Mouse (Mus musculus): ENCODE measurements at regions not wholly inside any gene's neighbourhood (a gene's known extent, or its start where the extent isn't known, plus 50 kb on each side); places are given as distances from the start of the nearest gene placed in this dataset.

GRCm38 (mm10) chr15:27328441-27328840 lies 138.0 kb upstream of the Ank start:
- Histone ChIP-seq H3K4me3 (ENCODE audit: low read length) (no peak overlapping the region), H3K27me3 (replicated peaks; ENCODE audit: control insufficient read depth, insufficient read depth, low read length) (no peaks in the 10 kb centered on the region), H3K9me3 (ENCODE audit: control insufficient read depth, low read length) (no peaks in the 10 kb centered on the region), H3K4me2 (ENCODE audit: low read depth, low read length) (no peak overlapping the region), H3K27ac (ENCODE audit: low read length) (no peak overlapping the region), H3K36me3 (ENCODE audit: control insufficient read depth, insufficient read depth, low read length) (no peaks in the 10 kb centered on the region), H3K9ac (ENCODE audit: low read depth, low read length) (no peak overlapping the region), H3K4me1 (ENCODE audit: control insufficient read depth, insufficient read depth, low read length) (no peaks in the 10 kb centered on the region)
- no peak for ATAC-seq
- WGBS: 90% methylated on average over 2 of the region's 2 CpGs

DNA sequence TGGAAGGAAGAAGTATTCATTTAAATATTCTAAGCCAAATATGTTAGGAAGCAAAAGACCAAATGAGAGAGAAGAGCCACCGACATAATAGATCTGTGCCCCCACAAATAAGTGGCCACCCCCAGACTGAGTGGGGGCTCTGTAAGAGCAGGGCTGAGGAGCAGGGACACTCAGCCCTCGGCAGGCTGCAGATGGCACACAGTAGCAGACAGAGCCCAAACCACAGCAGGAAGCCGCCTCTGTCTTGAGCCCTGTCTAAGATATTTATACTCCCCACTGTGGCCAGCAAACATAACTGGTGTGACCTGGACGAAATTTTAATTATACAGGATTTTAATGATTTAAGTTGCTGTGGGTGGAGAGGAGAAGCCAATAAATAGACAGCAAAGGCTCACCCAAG lies 126.4 kb upstream of the Ank start:
- no peak for ATAC-seq
- H3K9me3 ChIP-seq (ENCODE audit: control insufficient read depth, low read length): no peaks in the 10 kb centered on the region
- H3K27me3 ChIP-seq (replicated peaks; ENCODE audit: control insufficient read depth, insufficient read depth, low read length): no peaks in the 10 kb centered on the region
- no peaks in the 10 kb centered on the region for H3K4me1 ChIP-seq (ENCODE audit: control insufficient read depth, insufficient read depth, low read length)
- 61% methylated on average over 4 of the region's 4 CpGs for WGBS
- H3K4me2 ChIP-seq (ENCODE audit: low read depth, low read length): no peak overlapping the region
- H3K9ac ChIP-seq (ENCODE audit: low read depth, low read length): no peak overlapping the region
- no peak overlapping the region for H3K4me3 ChIP-seq (ENCODE audit: low read length)
- H3K27ac ChIP-seq (ENCODE audit: low read length): no peak overlapping the region
- H3K36me3 ChIP-seq (ENCODE audit: control insufficient read depth, insufficient read depth, low read length): no peaks in the 10 kb centered on the region

DNA sequence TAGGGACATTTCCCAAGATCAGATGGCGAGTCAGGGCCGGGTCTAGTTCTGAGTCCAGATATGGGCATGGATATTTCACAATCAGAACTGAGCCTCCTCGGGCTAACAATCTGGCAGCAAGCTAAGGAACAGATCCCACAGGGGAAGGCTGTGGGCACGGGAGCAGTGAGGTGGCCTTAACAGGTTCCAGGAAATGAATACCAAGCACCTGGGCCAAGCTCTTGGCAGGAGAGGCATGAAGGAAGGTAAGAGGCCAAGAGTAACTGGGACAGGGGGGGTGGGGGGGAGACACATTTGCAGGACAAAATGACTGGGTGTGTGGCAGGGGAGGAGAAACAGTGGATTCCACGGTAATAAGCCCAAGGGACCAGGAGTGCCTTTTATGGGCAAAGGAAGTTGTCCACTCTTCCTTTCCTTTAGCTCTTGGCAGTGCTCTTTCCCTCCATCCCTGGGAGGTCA lies 124.9 kb upstream of the Ank start:
- 73% methylated on average over 5 of the region's 5 CpGs for WGBS
- Histone ChIP-seq H3K27me3 (replicated peaks; ENCODE audit: control insufficient read depth, insufficient read depth, low read length) (no peaks in the 10 kb centered on the region), H3K4me1 (ENCODE audit: control insufficient read depth, insufficient read depth, low read length) (no peaks in the 10 kb centered on the region), H3K4me2 (ENCODE audit: low read depth, low read length) (no peak overlapping the region), H3K4me3 (ENCODE audit: low read length) (no peak overlapping the region), H3K36me3 (ENCODE audit: control insufficient read depth, insufficient read depth, low read length) (no peaks in the 10 kb centered on the region), H3K9ac (ENCODE audit: low read depth, low read length) (no peak overlapping the region), H3K9me3 (ENCODE audit: control insufficient read depth, low read length) (no peaks in the 10 kb centered on the region), H3K27ac (ENCODE audit: low read length) (no peak overlapping the region)
- ATAC-seq: no peak

DNA sequence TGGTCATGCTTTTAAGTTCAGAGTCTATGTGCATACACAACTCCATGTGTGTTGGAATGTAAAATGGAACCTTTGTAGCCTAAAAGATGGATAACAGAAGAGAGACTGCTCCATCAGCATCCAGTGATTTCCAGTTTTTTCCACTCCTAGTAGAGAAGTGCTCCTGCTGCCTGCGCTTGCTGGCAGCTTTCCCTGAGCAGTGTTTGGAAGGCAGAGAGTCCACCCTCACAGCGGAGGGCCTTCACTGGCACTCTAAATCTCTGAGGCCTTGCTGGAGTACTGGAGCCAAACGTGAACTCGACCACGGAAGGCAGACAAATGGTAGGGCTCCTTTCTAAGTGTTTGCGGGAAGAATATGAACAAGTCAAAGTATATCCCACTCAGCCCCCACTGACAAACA lies 108.0 kb upstream of the Ank start:
- 59% methylated on average over 6 of the region's 6 CpGs for WGBS
- H3K4me3 ChIP-seq (ENCODE audit: low read length): no peak overlapping the region

DNA sequence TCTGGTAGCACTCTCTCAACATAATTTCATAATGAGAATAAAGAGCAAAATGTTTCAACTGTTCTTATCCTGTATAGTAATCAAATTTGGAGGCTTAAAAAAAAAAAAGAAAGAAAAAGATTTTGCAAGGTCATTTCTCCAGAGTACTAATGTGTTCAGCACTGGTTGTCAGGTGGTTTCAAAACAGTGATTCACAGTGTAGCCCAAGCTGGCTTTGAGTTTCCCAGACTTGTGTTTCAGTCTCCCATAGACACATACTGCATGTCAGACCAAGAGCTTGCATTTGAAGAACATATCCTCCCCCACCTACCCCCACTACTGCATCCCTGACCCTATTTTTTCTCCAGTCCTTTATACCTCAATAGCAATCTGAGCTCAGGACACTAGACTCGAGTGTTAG lies 107.2 kb upstream of the Ank start:
- WGBS: 53% methylated on average over 1 of the region's 1 CpGs
- no peaks in the 10 kb centered on the region for H3K9me3 ChIP-seq (ENCODE audit: control insufficient read depth, low read length)
- H3K4me3 ChIP-seq (ENCODE audit: low read length): no peak overlapping the region
- no peak overlapping the region for H3K4me2 ChIP-seq (ENCODE audit: low read depth, low read length)
- no peaks in the 10 kb centered on the region for H3K27me3 ChIP-seq (replicated peaks; ENCODE audit: control insufficient read depth, insufficient read depth, low read length)
- H3K9ac ChIP-seq (ENCODE audit: low read depth, low read length): no peak overlapping the region
- no peak overlapping the region for H3K27ac ChIP-seq (ENCODE audit: low read length)
- H3K4me1 ChIP-seq (ENCODE audit: control insufficient read depth, insufficient read depth, low read length): 0 out of 2 replicates have a peak, but pooled peaks cover 3% of the 10 kb centered on the region
- H3K36me3 ChIP-seq (ENCODE audit: control insufficient read depth, insufficient read depth, low read length): no peaks in the 10 kb centered on the region
- no peak for ATAC-seq

More for the DNA sequence above, 108.0 kb upstream of the Ank start:
- no peaks in the 10 kb centered on the region for H3K36me3 ChIP-seq (ENCODE audit: control insufficient read depth, insufficient read depth, low read length)
- 0 out of 2 replicates have a peak, but pooled peaks cover 3% of the 10 kb centered on the region for H3K4me1 ChIP-seq (ENCODE audit: control insufficient read depth, insufficient read depth, low read length)
- H3K27ac ChIP-seq (ENCODE audit: low read length): no peak overlapping the region
- no peak for ATAC-seq
- H3K9ac ChIP-seq (ENCODE audit: low read depth, low read length): no peak overlapping the region
- H3K9me3 ChIP-seq (ENCODE audit: control insufficient read depth, low read length): no peaks in the 10 kb centered on the region
- no peak overlapping the region for H3K4me2 ChIP-seq (ENCODE audit: low read depth, low read length)
- no peaks in the 10 kb centered on the region for H3K27me3 ChIP-seq (replicated peaks; ENCODE audit: control insufficient read depth, insufficient read depth, low read length)

- H3K4me2 ChIP-seq (ENCODE audit: low read depth, low read length): no peak overlapping the region
- no peak for ATAC-seq
- H3K9ac ChIP-seq (ENCODE audit: low read depth, low read length): no peak overlapping the region
- H3K36me3 ChIP-seq (ENCODE audit: control insufficient read depth, insufficient read depth, low read length): no peaks in the 10 kb centered on the region
- no peaks in the 10 kb centered on the region for H3K9me3 ChIP-seq (ENCODE audit: control insufficient read depth, low read length)
- no peak overlapping the region for H3K27ac ChIP-seq (ENCODE audit: low read length)
- no peak overlapping the region for H3K4me3 ChIP-seq (ENCODE audit: low read length)
- no peaks in the 10 kb centered on the region for H3K4me1 ChIP-seq (ENCODE audit: control insufficient read depth, insufficient read depth, low read length)
- H3K27me3 ChIP-seq (replicated peaks; ENCODE audit: control insufficient read depth, insufficient read depth, low read length): no peaks in the 10 kb centered on the region
- 78% methylated on average over 1 of the region's 1 CpGs for WGBS
Measured at GRCm38 (mm10) chr15:27374517-27374916, 92.0 kb upstream of the Ank start.

GRCm38 (mm10) chr15:27378601-27379094 lies 87.8 kb upstream of the Ank start:
- ATAC-seq: no peak
- H3K4me1 ChIP-seq (ENCODE audit: control insufficient read depth, insufficient read depth, low read length): no peaks in the 10 kb centered on the region
- no peaks in the 10 kb centered on the region for H3K27me3 ChIP-seq (replicated peaks; ENCODE audit: control insufficient read depth, insufficient read depth, low read length)
- no peak overlapping the region for H3K9ac ChIP-seq (ENCODE audit: low read depth, low read length)
- H3K4me3 ChIP-seq (ENCODE audit: low read length): no peak overlapping the region
- no peaks in the 10 kb centered on the region for H3K36me3 ChIP-seq (ENCODE audit: control insufficient read depth, insufficient read depth, low read length)
- 82% methylated on average over 3 of the region's 3 CpGs for WGBS
- H3K4me2 ChIP-seq (ENCODE audit: low read depth, low read length): no peak overlapping the region
- H3K27ac ChIP-seq (ENCODE audit: low read length): no peak overlapping the region
- no peaks in the 10 kb centered on the region for H3K9me3 ChIP-seq (ENCODE audit: control insufficient read depth, low read length)

DNA sequence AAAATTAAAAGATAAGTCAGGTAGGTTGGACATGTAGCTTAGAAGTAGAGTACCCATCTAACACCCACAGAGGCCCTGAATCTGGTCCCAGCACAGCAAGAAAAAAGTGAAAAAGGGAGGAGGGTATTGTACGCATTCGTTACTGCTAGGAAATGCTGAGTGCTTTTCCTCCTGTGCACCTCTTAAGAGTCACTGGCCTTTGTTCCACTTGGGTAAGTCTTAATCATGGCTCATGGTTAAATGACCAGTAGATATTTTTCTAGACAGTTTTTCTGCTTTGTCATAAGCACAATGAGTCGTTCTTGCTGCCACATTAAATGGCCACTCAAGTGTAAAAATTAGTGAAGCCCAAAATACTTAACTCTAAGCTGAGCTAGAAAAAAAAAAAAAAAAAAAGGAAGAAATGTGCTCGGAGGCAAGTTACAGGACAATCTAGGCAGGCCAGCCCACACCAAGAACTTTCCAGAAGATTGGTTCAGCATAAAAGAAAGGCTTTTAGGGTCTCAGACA lies 86.0 kb upstream of the Ank start:
- Histone ChIP-seq H3K27ac (ENCODE audit: low read length) (no peak overlapping the region), H3K36me3 (ENCODE audit: control insufficient read depth, insufficient read depth, low read length) (no peaks in the 10 kb centered on the region), H3K4me3 (ENCODE audit: low read length) (no peak overlapping the region), H3K4me2 (ENCODE audit: low read depth, low read length) (no peak overlapping the region), H3K4me1 (ENCODE audit: control insufficient read depth, insufficient read depth, low read length) (no peaks in the 10 kb centered on the region), H3K9ac (ENCODE audit: low read depth, low read length) (no peak overlapping the region), H3K27me3 (replicated peaks; ENCODE audit: control insufficient read depth, insufficient read depth, low read length) (no peaks in the 10 kb centered on the region), H3K9me3 (ENCODE audit: control insufficient read depth, low read length) (no peaks in the 10 kb centered on the region)
- 76% methylated on average over 4 of the region's 4 CpGs for WGBS
- no peak for ATAC-seq

- WGBS: 62% methylated on average over 2 of the region's 2 CpGs
- no peaks in the 10 kb centered on the region for H3K27me3 ChIP-seq (replicated peaks; ENCODE audit: control insufficient read depth, insufficient read depth, low read length)
- H3K9ac ChIP-seq (ENCODE audit: low read depth, low read length): no peak overlapping the region
- H3K36me3 ChIP-seq (ENCODE audit: control insufficient read depth, insufficient read depth, low read length): no peaks in the 10 kb centered on the region
- no peak overlapping the region for H3K27ac ChIP-seq (ENCODE audit: low read length)
- H3K4me2 ChIP-seq (ENCODE audit: low read depth, low read length): no peak overlapping the region
- H3K9me3 ChIP-seq (ENCODE audit: control insufficient read depth, low read length): no peaks in the 10 kb centered on the region
- no peak for ATAC-seq
- no peaks in the 10 kb centered on the region for H3K4me1 ChIP-seq (ENCODE audit: control insufficient read depth, insufficient read depth, low read length)
- H3K4me3 ChIP-seq (ENCODE audit: low read length): no peak overlapping the region
Measured at GRCm38 (mm10) chr15:27381565-27381964, 84.9 kb upstream of the Ank start.

DNA sequence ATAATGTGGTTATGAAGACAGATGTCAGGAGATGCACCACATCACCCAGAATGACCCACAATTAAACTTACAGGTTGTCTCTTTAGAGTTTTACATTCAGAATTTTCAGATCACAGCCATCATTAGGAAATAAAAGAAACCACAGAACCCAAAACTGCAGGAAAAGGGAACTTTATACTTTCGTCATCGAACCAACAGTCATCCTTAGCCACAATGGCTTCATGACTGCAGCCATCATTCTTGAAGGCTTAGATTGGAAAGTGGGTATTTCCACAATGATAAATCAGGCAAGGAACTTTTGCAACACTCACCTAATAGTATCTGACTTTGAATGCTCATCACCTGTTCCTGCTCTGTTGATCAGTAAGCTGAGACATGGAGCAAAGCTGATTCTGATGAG lies 75.9 kb upstream of the Ank start:
- 95% methylated on average over 2 of the region's 2 CpGs for WGBS
- Histone ChIP-seq H3K9me3 (ENCODE audit: control insufficient read depth, low read length) (no peaks in the 10 kb centered on the region), H3K4me2 (ENCODE audit: low read depth, low read length) (no peak overlapping the region), H3K27ac (ENCODE audit: low read length) (no peak overlapping the region), H3K27me3 (replicated peaks; ENCODE audit: control insufficient read depth, insufficient read depth, low read length) (no peaks in the 10 kb centered on the region), H3K4me3 (ENCODE audit: low read length) (no peak overlapping the region), H3K36me3 (ENCODE audit: control insufficient read depth, insufficient read depth, low read length) (no peaks in the 10 kb centered on the region), H3K4me1 (ENCODE audit: control insufficient read depth, insufficient read depth, low read length) (no peaks in the 10 kb centered on the region), H3K9ac (ENCODE audit: low read depth, low read length) (no peak overlapping the region)
- no peak for ATAC-seq

All from intestine, embryonic 16.5 days (tissue).